Mouse (Mus musculus) lung, postnatal 36 days (tissue): Measurements from ENCODE around the gene Adam23.
A peak's percentile ranks its signal among the peaks of the same experiment; 100 is the strongest.
"Not testable (repeated sequence)": the region's sequence is repeated elsewhere in the genome, so short reads cannot be mapped to it uniquely, and the experiment has no call there.

Source experiments
- DNase-seq: peaks from one replicate; pipeline ENCODE4 v3.0.0; 2022; ENCODE audit warnings: mixed read lengths

The Adam23 gene

GRCm38 (mm10) chr1:63586869-63587268, 141.2 kb downstream of the Adam23 start:
- DNase-seq: no peak

- no peak for DNase-seq
Measured at GRCm38 (mm10) chr1:63603870-63604500, 158.3 kb downstream of the Adam23 start.

GRCm38 (mm10) chr1:63609613-63610012, 163.9 kb downstream of the Adam23 start:
- DNase-seq: no peak

GRCm38 (mm10) chr1:63614594-63614993, 168.9 kb downstream of the Adam23 start:
- DNase-seq: peak; percentile 15

- DNase-seq: no peak
Measured at GRCm38 (mm10) chr1:63615668-63616067, 170.0 kb downstream of the Adam23 start, which contains the start of gene Gm39653. Gene Gm39653, plus strand, starts transcription at chr1:63615968.

GRCm38 (mm10) chr1:63628211-63628610, 182.5 kb downstream of the Adam23 start:
- peak; percentile 4 for DNase-seq

GRCm38 (mm10) chr1:63630390-63630789, 184.7 kb downstream of the Adam23 start:
- DNase-seq: not testable (repeated sequence)

GRCm38 (mm10) chr1:63639921-63640320, 194.2 kb downstream of the Adam23 start:
- DNase-seq: no peak
